Mouse (Mus musculus) hindbrain, embryonic 15.5 days (tissue): Measurements from ENCODE around the gene Zfp82. TPM values are rescaled to one million over a fixed set of nuclear protein-coding genes. Genes with fewer than 3 reads are reported as not detected.
A peak's percentile ranks its signal among the peaks of the same experiment; 100 is the strongest.

Experiments used
- ATAC-seq: fragments of 200-750 bp; cut with Nextera tagmentation; 2 replicates; pipeline ENCODE4 v1.8.0; 2017; ENCODE audit warnings: low read depth, moderate number of reproducible peaks, moderate TSS enrichment; ENCODE audit not compliant: low FRiP score
- H3K27ac ChIP-seq: fragments of 300-500 bp; sonication (generic); replicated peaks from 2 replicates; pipeline ENCODE4 v1.5.1; 2015; ENCODE audit warnings: mild to moderate bottlenecking, inconsistent platforms
- H3K27me3 ChIP-seq: fragments of 300-500 bp; sonication (generic); 2 replicates; pipeline ENCODE4 v1.6.1; 2015; ENCODE audit warnings: control low read depth, inconsistent platforms
- H3K36me3 ChIP-seq: fragments of 300-500 bp; sonication (generic); 2 replicates; pipeline ENCODE4 v1.6.1; 2015; ENCODE audit warnings: control low read depth, inconsistent platforms
- H3K4me1 ChIP-seq: fragments of 300-500 bp; sonication (generic); replicated peaks from 2 replicates; pipeline ENCODE4 v1.6.1; 2015; ENCODE audit warnings: control low read depth, inconsistent platforms
- H3K4me2 ChIP-seq: fragments of 300-500 bp; sonication (generic); 2 replicates; pipeline ENCODE4 v1.6.1; 2015; ENCODE audit warnings: moderate library complexity, mild to moderate bottlenecking, inconsistent platforms
- H3K4me3 ChIP-seq: fragments of 300-500 bp; sonication (generic); 2 replicates; pipeline ENCODE4 v1.5.1; 2015; ENCODE audit warnings: mild to moderate bottlenecking, inconsistent platforms
- H3K9ac ChIP-seq: fragments of 300-500 bp; sonication (generic); 2 replicates; pipeline ENCODE4 v1.6.1; 2015; ENCODE audit warnings: inconsistent platforms
- H3K9me3 ChIP-seq: fragments of 300-500 bp; sonication (generic); 2 replicates; pipeline ENCODE4 v1.6.1; 2016; ENCODE audit warnings: control low read depth, inconsistent platforms
- WGBS: fragments of 180-500 bp; shearing (Covaris S2); methylation state at CpG from one replicate; pipeline ENCODE4 v1.1.7; 2015; 5-methylcytosine and 5-hydroxymethylcytosine counted together
- polyA plus RNA-seq: library from polyadenylated mRNA; unstranded; fragments of >200 nt; fragmentation: Nextera tagmentation; extraction: Ambion mirVana; gene quantifications from 2 replicates; pipeline ENCODE4 v1.2.1, GENCODE M21; 2015

Zfp82 gene
- polyA plus RNA-seq, 1 experiment from 2014 or later: 8.6 TPM

DNA sequence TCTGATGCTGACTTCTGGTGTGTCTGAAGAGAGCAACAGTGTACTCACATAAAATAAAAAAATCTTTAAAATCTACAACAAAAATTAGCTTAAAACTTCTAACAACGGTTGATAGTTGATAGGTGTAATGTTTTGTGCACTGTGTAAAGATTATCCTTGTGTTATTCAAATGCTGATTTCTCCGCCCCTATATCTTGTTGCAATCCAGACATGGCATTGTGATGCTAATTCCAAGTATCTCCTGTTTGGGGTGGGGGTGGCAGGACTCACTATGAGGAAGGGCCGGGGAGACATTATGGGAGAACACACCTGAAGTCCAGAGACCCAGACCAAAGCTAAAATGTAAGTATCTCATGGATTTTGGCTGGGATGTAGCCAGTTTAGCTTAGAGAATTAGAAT lies 41.3 kb downstream of the Zfp82 start:
- Histone ChIP-seq H3K4me2 (no peak overlapping the region), H3K4me3 (no peak overlapping the region), H3K36me3 (peaks cover 7% of the 10 kb centered on the region), H3K9me3 (no peaks in the 10 kb centered on the region), H3K27ac (no peak overlapping the region), H3K4me1 (no peaks in the 10 kb centered on the region), H3K27me3 (no peaks in the 10 kb centered on the region), H3K9ac (no peak overlapping the region)
- 72% methylated on average over 3 of the region's 3 CpGs for WGBS
- ATAC-seq: no peak

DNA sequence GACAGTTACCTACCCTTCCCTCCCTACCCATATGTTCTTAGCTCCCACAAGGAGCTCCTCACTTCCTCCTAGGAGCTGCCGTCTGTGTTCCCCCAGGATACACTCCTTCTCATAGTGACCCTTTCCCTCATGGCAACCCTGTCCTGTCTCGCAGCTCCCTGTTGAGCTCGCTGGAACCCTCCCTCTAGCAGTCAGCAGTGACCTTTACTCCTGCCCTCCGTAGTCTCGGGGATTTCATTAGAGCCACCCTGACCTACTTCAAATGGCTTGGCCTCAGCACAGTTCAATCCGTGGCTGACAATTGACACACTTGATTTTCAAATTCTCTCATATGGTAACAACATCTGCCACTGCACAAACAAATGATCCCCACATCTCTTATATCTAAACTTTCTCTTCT lies 42.0 kb downstream of the Zfp82 start:
- 38% methylated on average over 6 of the region's 6 CpGs for WGBS

GRCm38 (mm10) chr7:30028572-30028971 lies 44.1 kb downstream of the Zfp82 start:
- WGBS: 94% methylated on average over 3 of the region's 3 CpGs
- no peak for ATAC-seq
- Histone ChIP-seq H3K9ac (no peak overlapping the region), H3K4me1 (no peaks in the 10 kb centered on the region), H3K9me3 (no peaks in the 10 kb centered on the region), H3K27ac (no peak overlapping the region), H3K4me2 (no peak overlapping the region), H3K27me3 (no peaks in the 10 kb centered on the region), H3K4me3 (no peak overlapping the region), H3K36me3 (peaks cover 10% of the 10 kb centered on the region)

More for the DNA sequence above, 42.0 kb downstream of the Zfp82 start:
- H3K27ac ChIP-seq: no peak overlapping the region
- no peaks in the 10 kb centered on the region for H3K4me1 ChIP-seq
- H3K36me3 ChIP-seq: peaks cover 11% of the 10 kb centered on the region; the same call in 1 of the 2 replicates
- H3K9me3 ChIP-seq: no peaks in the 10 kb centered on the region
- H3K9ac ChIP-seq: no peak overlapping the region
- no peak overlapping the region for H3K4me2 ChIP-seq
- no peaks in the 10 kb centered on the region for H3K27me3 ChIP-seq
- no peak for ATAC-seq
- no peak overlapping the region for H3K4me3 ChIP-seq

- H3K4me2 ChIP-seq: no peak overlapping the region
- H3K9me3 ChIP-seq: no peaks in the 10 kb centered on the region
- H3K4me1 ChIP-seq: no peaks in the 10 kb centered on the region
- no peak overlapping the region for H3K4me3 ChIP-seq
- no peaks in the 10 kb centered on the region for H3K27me3 ChIP-seq
- H3K27ac ChIP-seq: no peak overlapping the region
- peaks cover 22% of the 10 kb centered on the region for H3K36me3 ChIP-seq
- 69% methylated on average over 4 of the region's 4 CpGs for WGBS
- no peak overlapping the region for H3K9ac ChIP-seq
- no peak for ATAC-seq
Measured at GRCm38 (mm10) chr7:30027331-30027730, 45.4 kb downstream of the Zfp82 start.

GRCm38 (mm10) chr7:30025358-30025757 lies 47.3 kb downstream of the Zfp82 start:
- no peaks in the 10 kb centered on the region for H3K9me3 ChIP-seq
- WGBS: 80% methylated on average over 5 of the region's 5 CpGs
- no peak overlapping the region for H3K4me2 ChIP-seq
- H3K4me3 ChIP-seq: no peak overlapping the region
- H3K27me3 ChIP-seq: no peaks in the 10 kb centered on the region
- peaks cover 26% of the 10 kb centered on the region for H3K36me3 ChIP-seq
- H3K9ac ChIP-seq: no peak overlapping the region
- no peak for ATAC-seq
- no peaks in the 10 kb centered on the region for H3K4me1 ChIP-seq
- H3K27ac ChIP-seq: no peak overlapping the region

GRCm38 (mm10) chr7:30023800-30024199 lies 48.9 kb downstream of the Zfp82 start:
- Histone ChIP-seq H3K4me3 (no peak overlapping the region), H3K4me2 (no peak overlapping the region), H3K27ac (no peak overlapping the region), H3K9ac (no peak overlapping the region), H3K27me3 (no peaks in the 10 kb centered on the region), H3K36me3 (peaks cover 28% of the 10 kb centered on the region), H3K9me3 (no peaks in the 10 kb centered on the region), H3K4me1 (no peaks in the 10 kb centered on the region)
- WGBS: 91% methylated on average over 8 of the region's 8 CpGs
- no peak for ATAC-seq

DNA sequence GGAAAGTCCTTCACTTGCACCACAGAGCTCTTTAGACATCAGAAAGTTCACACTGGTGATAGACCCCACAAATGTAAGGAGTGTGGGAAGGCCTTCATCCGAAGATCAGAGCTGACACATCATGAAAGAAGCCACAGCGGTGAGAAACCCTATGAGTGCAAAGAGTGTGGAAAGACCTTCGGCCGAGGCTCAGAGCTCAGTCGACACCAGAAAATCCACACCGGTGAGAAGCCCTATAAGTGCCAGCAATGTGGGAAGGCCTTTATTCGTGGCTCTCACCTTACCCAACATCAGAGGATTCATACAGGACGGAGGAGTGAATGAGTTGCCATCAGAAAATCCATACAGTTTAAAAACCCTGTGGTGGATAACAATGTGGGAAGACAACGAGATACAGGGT lies 49.4 kb downstream of the Zfp82 start:
- Histone ChIP-seq H3K36me3 (peaks cover 32% of the 10 kb centered on the region), H3K27me3 (no peaks in the 10 kb centered on the region), H3K9me3 (no peaks in the 10 kb centered on the region), H3K4me2 (no peak overlapping the region), H3K9ac (no peak overlapping the region), H3K4me1 (no peaks in the 10 kb centered on the region), H3K4me3 (no peak overlapping the region), H3K27ac (no peak overlapping the region)
- no peak for ATAC-seq
- WGBS: 98% methylated on average over 9 of the region's 9 CpGs

DNA sequence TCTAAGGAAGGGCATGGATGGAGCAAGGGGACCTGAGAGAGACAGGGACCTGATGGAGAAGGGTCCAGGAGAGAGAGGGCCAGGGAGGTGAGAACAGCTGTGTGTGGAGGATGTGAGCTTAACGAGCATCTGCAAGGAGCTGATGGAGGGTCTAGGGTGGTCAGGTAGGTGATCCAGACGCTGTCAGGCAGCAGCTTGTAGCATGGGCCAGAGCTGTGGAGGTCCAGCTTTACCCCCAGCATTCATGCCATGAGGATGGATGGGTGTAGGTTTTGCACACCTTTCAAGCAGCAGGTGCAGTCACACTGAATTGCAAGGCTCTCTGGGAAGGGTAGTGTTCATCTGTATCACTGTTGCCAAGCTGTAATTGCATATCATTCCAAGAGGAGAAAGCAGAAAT lies 53.2 kb downstream of the Zfp82 start:
- 90% methylated on average over 2 of the region's 2 CpGs for WGBS
- no peak overlapping the region for H3K27ac ChIP-seq
- no peaks in the 10 kb centered on the region for H3K4me1 ChIP-seq
- ATAC-seq: no peak
- no peaks in the 10 kb centered on the region for H3K27me3 ChIP-seq
- peaks cover 51% of the 10 kb centered on the region for H3K36me3 ChIP-seq
- no peak overlapping the region for H3K9ac ChIP-seq
- no peak overlapping the region for H3K4me3 ChIP-seq
- H3K9me3 ChIP-seq: no peaks in the 10 kb centered on the region
- no peak overlapping the region for H3K4me2 ChIP-seq

DNA sequence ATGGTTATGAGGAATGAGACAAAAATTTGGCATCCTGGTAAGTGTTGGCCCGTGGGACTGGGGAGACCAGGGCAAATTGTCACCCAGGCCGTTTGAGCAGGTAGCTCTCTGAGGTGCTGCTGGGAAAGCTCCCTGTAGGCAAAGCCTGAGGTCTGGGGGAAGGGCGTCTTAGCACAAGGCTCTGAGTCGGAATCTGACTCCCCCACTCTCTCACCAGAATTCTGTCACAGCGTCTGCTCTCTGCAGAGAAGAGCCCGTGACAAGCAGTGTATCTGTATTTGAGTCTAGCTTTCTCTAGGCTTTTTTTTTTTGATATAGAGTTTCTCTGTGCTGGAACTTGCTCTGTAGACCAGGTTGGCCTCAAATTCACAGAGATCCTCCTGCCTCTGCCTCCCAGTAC lies 55.5 kb downstream of the Zfp82 start:
- H3K27ac ChIP-seq: no peak overlapping the region
- ATAC-seq: no peak
- no peak overlapping the region for H3K4me3 ChIP-seq
- H3K36me3 ChIP-seq: peaks cover 42% of the 10 kb centered on the region
- 88% methylated on average over 6 of the region's 6 CpGs for WGBS
- no peaks in the 10 kb centered on the region for H3K4me1 ChIP-seq
- no peaks in the 10 kb centered on the region for H3K9me3 ChIP-seq
- no peak overlapping the region for H3K9ac ChIP-seq
- no peak overlapping the region for H3K4me2 ChIP-seq
- H3K27me3 ChIP-seq: no peaks in the 10 kb centered on the region

DNA sequence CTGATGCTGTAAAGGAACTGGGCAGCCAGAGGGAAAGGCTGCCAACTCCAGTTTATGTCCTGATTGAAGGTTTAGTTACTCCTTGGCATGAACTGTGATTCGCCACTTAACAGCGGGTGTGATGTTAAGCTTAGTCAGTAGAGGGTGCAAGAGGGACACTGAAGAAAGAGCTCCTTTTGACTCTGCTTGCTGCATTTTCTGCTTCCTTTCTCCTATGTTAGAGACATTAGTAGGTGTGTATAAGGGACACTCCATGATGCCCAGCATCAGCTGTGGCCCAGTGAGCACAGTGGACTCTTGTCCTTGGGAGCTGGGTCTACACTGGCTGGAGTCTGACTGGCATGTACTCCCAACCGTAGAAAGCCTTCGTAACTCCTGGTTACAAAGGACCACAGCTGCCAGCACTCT lies 59.7 kb downstream of the Zfp82 start:
- no peak overlapping the region for H3K9ac ChIP-seq
- H3K9me3 ChIP-seq: no peaks in the 10 kb centered on the region
- H3K36me3 ChIP-seq: peaks cover 30% of the 10 kb centered on the region
- no peak overlapping the region for H3K27ac ChIP-seq
- peak; percentile 44; the same call in 1 of the 2 replicates for ATAC-seq
- H3K4me1 ChIP-seq: peaks cover 18% of the 10 kb centered on the region
- H3K4me2 ChIP-seq: no peak overlapping the region
- no peaks in the 10 kb centered on the region for H3K27me3 ChIP-seq
- 71% methylated on average over 4 of the region's 4 CpGs for WGBS
- no peak overlapping the region for H3K4me3 ChIP-seq

GRCm38 (mm10) chr7:30010551-30011195 lies 62.0 kb downstream of the Zfp82 start:
- H3K4me1 ChIP-seq: peaks cover 18% of the 10 kb centered on the region
- H3K27ac ChIP-seq: no peak overlapping the region

GRCm38 (mm10) chr7:30009321-30010085 lies 63.2 kb downstream of the Zfp82 start:
- peak overlapping the region; percentile 31 for H3K4me2 ChIP-seq

More at GRCm38 (mm10) chr7:30010551-30011195, 62.0 kb downstream of the Zfp82 start:
- 73% methylated on average over 10 of the region's 10 CpGs for WGBS
- Histone ChIP-seq H3K9me3 (no peaks in the 10 kb centered on the region), H3K27me3 (no peaks in the 10 kb centered on the region), H3K9ac (no peak overlapping the region), H3K4me2 (no peak overlapping the region), H3K4me3 (no peak overlapping the region), H3K36me3 (peaks cover 17% of the 10 kb centered on the region)
- no peak for ATAC-seq

More at GRCm38 (mm10) chr7:30009321-30010085, 63.2 kb downstream of the Zfp82 start:
- Histone ChIP-seq H3K4me3 (no peak overlapping the region), H3K36me3 (peaks cover 6% of the 10 kb centered on the region; the same call in 1 of the 2 replicates), H3K27me3 (no peaks in the 10 kb centered on the region), H3K4me1 (peaks cover 18% of the 10 kb centered on the region), H3K9me3 (no peaks in the 10 kb centered on the region), H3K27ac (peak overlapping the region; percentile 58), H3K9ac (no peak overlapping the region)
- ATAC-seq: peak; percentile 88
- WGBS: 40% methylated on average over 21 of the region's 21 CpGs
